Mouse (Mus musculus) lung, adult 2 months (tissue): ENCODE data around the gene Lct.

Experiments used
- CTCF ChIP-seq: fragments of 200-500 bp; IDR thresholded peaks from 2 replicates; pipeline ENCODE4 v1.5.1; 2011; ENCODE audit warnings: mild to moderate bottlenecking, low read length, control low read depth; ENCODE audit not compliant: insufficient read depth
- POLR2A ChIP-seq: fragments of 200-500 bp; IDR thresholded peaks from 2 replicates; pipeline ENCODE4 v1.6.1; 2011; ENCODE audit warnings: low read depth, mild to moderate bottlenecking, control low read depth, low read length, borderline replicate concordance; ENCODE audit errors: extremely low read depth

- TF ChIP-seq CTCF (no peak), POLR2A (no peak)
Measured at GRCm38 (mm10) chr1:128278563-128278962, 49.6 kb downstream of the Lct start.
